Mouse (Mus musculus) midbrain, embryonic 15.5 days (tissue): ENCODE results near the gene Tlk1. TPM values are rescaled to one million over a fixed set of nuclear protein-coding genes. Genes with fewer than 3 reads are reported as not detected.

Experiments
- ATAC-seq: fragments of 200-750 bp; cut with Nextera tagmentation; replicated peaks from 2 replicates; pipeline ENCODE4 v1.8.0; 2017; ENCODE audit warnings: moderate TSS enrichment
- H3K27ac ChIP-seq: fragments of 300-500 bp; sonication (generic); 2 replicates; pipeline ENCODE4 v1.5.1; 2015; ENCODE audit warnings: mild to moderate bottlenecking, inconsistent platforms
- H3K27me3 ChIP-seq: fragments of 300-500 bp; sonication (generic); replicated peaks from 2 replicates; pipeline ENCODE4 v1.6.1; 2015; ENCODE audit warnings: inconsistent platforms
- H3K36me3 ChIP-seq: fragments of 300-500 bp; sonication (generic); replicated peaks from 2 replicates; pipeline ENCODE4 v1.6.1; 2015; ENCODE audit warnings: inconsistent platforms
- H3K4me1 ChIP-seq: fragments of 300-500 bp; sonication (generic); 2 replicates; pipeline ENCODE4 v1.6.1; 2015; ENCODE audit warnings: inconsistent platforms
- H3K4me2 ChIP-seq: fragments of 300-500 bp; sonication (generic); 2 replicates; pipeline ENCODE4 v1.6.1; 2015; ENCODE audit warnings: inconsistent platforms, mild to moderate bottlenecking, moderate library complexity
- H3K4me3 ChIP-seq: fragments of 300-500 bp; sonication (generic); 2 replicates; pipeline ENCODE4 v1.5.1; 2015; ENCODE audit warnings: mild to moderate bottlenecking, inconsistent platforms
- H3K9ac ChIP-seq: fragments of 300-500 bp; sonication (generic); 2 replicates; pipeline ENCODE4 v1.6.1; 2015; ENCODE audit warnings: mild to moderate bottlenecking, inconsistent platforms
- H3K9me3 ChIP-seq: fragments of 300-500 bp; sonication (generic); 2 replicates; pipeline ENCODE4 v1.6.1; 2016; ENCODE audit warnings: inconsistent platforms
- WGBS: fragments of 180-500 bp; shearing (Covaris S2); methylation state at CpG from one replicate; pipeline ENCODE4 v1.1.7; 2015; ENCODE audit warnings: mixed read lengths; 5-methylcytosine and 5-hydroxymethylcytosine counted together
- polyA plus RNA-seq: library from polyadenylated mRNA; unstranded; fragments of >200 nt; fragmentation: Nextera tagmentation; extraction: Ambion mirVana; gene quantifications from 2 replicates; pipeline ENCODE4 v1.2.1, GENCODE M21; 2015

Tlk1 gene
- polyA plus RNA-seq, 1 experiment from 2014 or later = 27.1 TPM

- no peak overlapping the region for H3K9ac ChIP-seq
- ATAC-seq = no peak
Observed at GRCm38 (mm10) chr2:70852796-70853221, 27.3 kb upstream of the Tlk1 start.

DNA sequence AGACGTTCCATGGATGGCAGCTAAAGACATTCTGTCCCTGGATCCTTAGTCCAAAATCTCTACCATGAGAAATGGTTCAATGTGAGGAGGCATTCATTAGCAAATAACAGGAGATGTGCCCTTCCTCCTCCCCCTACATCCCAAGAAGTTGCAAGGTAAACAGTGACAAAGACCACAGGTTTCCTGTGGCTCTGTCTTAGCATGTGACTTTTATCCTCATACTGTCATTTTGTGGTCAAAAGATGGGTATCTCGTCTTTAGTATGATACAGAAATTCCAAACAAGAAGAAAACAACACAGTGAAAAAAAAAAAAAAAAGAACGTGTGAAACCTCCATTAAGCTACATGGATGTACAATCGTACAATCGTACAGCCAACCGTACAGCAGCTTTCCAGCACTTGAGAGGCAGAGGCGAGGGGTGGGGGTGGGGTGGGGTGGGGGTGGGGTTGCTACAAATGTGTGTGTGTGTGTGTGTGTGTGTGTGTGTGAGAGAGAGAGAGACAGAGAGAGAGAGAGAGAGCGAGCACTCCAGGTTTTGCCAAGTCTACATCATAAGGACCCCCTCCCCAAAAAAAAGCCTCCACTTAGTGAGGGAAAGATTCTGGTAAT, 26.8 kb upstream of the Tlk1 start:
- H3K9me3 ChIP-seq = no peaks in the 10 kb centered on the region
- no peak overlapping the region for H3K4me3 ChIP-seq
- H3K27ac ChIP-seq = no peak overlapping the region
- ATAC-seq = no peak
- peaks cover 6% of the 10 kb centered on the region for H3K4me1 ChIP-seq
- no peak overlapping the region for H3K9ac ChIP-seq
- H3K27me3 ChIP-seq = no peaks in the 10 kb centered on the region
- no peaks in the 10 kb centered on the region for H3K36me3 ChIP-seq
- WGBS = 65% methylated on average over 8 of the region's 8 CpGs
- peak overlapping the region; percentile 28; the same call in 1 of the 2 replicates for H3K4me2 ChIP-seq

More at GRCm38 (mm10) chr2:70852796-70853221, 27.3 kb upstream of the Tlk1 start:
- H3K27ac ChIP-seq = no peak overlapping the region
- no peaks in the 10 kb centered on the region for H3K36me3 ChIP-seq
- H3K4me3 ChIP-seq = no peak overlapping the region
- H3K27me3 ChIP-seq = no peaks in the 10 kb centered on the region
- H3K4me1 ChIP-seq = peaks cover 6% of the 10 kb centered on the region
- WGBS = 42% methylated on average over 11 of the region's 11 CpGs
- H3K9me3 ChIP-seq = no peaks in the 10 kb centered on the region
- peak overlapping the region; percentile 28; the same call in 1 of the 2 replicates for H3K4me2 ChIP-seq

GRCm38 (mm10) chr2:70845871-70846270, 20.3 kb upstream of the Tlk1 start:
- H3K9me3 ChIP-seq = no peaks in the 10 kb centered on the region
- H3K9ac ChIP-seq = no peak overlapping the region
- 46% methylated on average over 2 of the region's 2 CpGs for WGBS
- H3K27ac ChIP-seq = no peak overlapping the region
- no peaks in the 10 kb centered on the region for H3K36me3 ChIP-seq
- no peaks in the 10 kb centered on the region for H3K27me3 ChIP-seq
- no peak overlapping the region for H3K4me3 ChIP-seq
- no peak for ATAC-seq
- no peak overlapping the region for H3K4me2 ChIP-seq
- H3K4me1 ChIP-seq = no peaks in the 10 kb centered on the region

- Histone ChIP-seq H3K9ac (no peak overlapping the region), H3K27ac (no peak overlapping the region), H3K36me3 (no peaks in the 10 kb centered on the region), H3K9me3 (no peaks in the 10 kb centered on the region), H3K27me3 (no peaks in the 10 kb centered on the region), H3K4me1 (no peaks in the 10 kb centered on the region), H3K4me2 (no peak overlapping the region), H3K4me3 (no peak overlapping the region)
- no peak for ATAC-seq
- 83% methylated on average over 9 of the region's 9 CpGs for WGBS
Observed at GRCm38 (mm10) chr2:70844694-70845395, 19.3 kb upstream of the Tlk1 start.

DNA sequence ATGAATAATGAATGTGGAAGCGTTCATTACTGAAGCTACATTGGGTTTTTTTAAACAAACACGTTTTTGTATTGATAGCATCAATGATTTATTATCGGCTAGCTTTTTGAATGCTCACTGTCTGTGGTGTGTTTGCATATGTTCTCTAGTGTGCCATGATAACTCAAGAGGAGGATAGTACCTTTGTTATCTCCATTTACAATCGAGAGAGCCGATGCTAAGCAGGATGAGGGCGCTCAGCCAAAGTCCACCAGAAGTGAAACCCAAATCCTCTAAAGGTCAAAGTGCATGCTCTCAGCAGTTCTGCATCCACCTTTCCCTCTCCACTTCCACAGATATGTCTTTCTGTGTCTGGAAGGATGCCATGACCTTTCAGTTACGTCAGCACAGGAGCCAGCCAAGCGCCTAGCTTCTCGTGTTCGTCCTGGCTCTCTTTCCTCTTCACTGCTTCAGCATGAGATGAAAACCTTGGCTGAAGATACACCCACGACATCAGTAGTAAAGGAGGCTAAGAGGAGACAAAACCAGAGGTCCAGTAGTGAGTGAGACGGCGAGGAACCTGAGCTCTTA, 16.6 kb upstream of the Tlk1 start:
- WGBS = 80% methylated on average over 13 of the region's 13 CpGs
- Histone ChIP-seq H3K4me3 (no peak overlapping the region), H3K9ac (no peak overlapping the region), H3K4me2 (no peak overlapping the region), H3K27ac (no peak overlapping the region), H3K36me3 (no peaks in the 10 kb centered on the region), H3K27me3 (no peaks in the 10 kb centered on the region), H3K9me3 (no peaks in the 10 kb centered on the region), H3K4me1 (no peaks in the 10 kb centered on the region)
- no peak for ATAC-seq

DNA sequence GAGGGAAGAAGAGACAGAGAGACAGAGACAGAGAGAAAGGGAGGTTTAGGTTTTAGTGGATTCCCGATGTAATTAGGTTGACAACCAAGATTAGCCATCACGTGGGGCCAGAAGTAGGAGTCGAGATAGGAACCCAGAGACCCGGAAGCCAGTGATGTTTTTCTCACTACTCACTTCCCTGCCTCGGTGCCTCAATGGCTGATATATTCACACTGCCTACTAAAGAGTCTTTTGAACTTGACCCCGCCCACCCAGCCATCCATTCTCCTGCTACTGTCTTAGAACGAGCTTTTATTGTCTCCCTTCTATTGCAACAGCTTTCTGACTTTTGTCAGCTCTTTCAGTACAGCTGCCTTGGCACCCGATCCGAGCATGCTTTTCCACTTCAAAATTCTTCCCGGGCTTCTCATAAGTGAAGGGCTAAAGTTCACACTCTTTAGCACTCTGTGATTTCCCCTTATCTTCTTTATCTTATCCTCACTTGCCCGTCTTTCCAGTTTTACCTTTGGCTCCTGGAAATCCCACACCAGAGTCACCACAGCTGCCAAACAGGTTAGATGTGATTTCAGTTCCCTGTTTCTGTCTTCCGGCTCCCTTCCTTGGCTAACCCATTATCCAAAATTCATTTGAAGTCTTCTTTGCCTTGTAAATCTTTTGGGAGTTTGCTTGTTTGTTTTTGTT, 13.1 kb upstream of the Tlk1 start:
- H3K9me3 ChIP-seq = no peaks in the 10 kb centered on the region
- no peaks in the 10 kb centered on the region for H3K27me3 ChIP-seq
- no peak overlapping the region for H3K4me2 ChIP-seq
- no peaks in the 10 kb centered on the region for H3K4me1 ChIP-seq
- H3K4me3 ChIP-seq = no peak overlapping the region
- no peak overlapping the region for H3K9ac ChIP-seq
- ATAC-seq = no peak
- 42% methylated on average over 12 of the region's 12 CpGs for WGBS
- no peaks in the 10 kb centered on the region for H3K36me3 ChIP-seq
- H3K27ac ChIP-seq = no peak overlapping the region

- 75% methylated on average over 4 of the region's 4 CpGs for WGBS
Observed at GRCm38 (mm10) chr2:70836306-70836651, 10.8 kb upstream of the Tlk1 start.

DNA sequence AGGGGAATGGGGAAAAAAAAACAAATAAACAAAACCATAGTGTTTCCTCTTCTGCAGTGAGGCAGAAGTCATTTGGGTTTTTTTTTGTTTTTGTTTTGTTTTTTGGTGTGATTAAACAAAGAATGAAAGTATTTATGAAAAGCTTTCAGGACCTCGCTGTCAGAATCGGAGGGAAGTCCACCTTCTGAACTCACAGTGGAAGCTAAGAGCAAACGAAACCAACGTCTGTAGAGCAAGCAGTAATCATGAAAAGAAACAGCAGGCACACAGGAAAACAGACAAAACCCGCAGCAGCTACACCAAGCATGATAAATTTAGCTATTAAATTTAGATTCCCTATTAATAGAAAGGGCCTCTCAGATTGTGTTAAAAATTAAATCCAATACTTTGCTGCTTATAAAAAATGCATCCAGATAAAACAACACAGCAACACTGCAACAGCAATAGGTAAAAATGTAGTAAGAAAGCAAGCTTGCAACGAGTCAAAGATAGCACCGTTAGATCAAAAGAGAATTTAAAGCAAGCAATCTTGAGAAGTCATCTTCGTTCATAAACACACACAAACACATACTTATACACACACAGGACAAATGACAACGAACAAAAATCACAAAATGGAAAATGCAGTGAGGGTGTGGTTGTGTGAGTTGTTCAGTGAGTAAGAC, 10.2 kb upstream of the Tlk1 start:
- ATAC-seq = no peak
- no peak overlapping the region for H3K27ac ChIP-seq
- 72% methylated on average over 9 of the region's 9 CpGs for WGBS
- H3K27me3 ChIP-seq = no peaks in the 10 kb centered on the region
- H3K4me3 ChIP-seq = no peak overlapping the region
- no peaks in the 10 kb centered on the region for H3K36me3 ChIP-seq
- H3K4me1 ChIP-seq = no peaks in the 10 kb centered on the region
- no peak overlapping the region for H3K4me2 ChIP-seq
- no peak overlapping the region for H3K9ac ChIP-seq
- no peaks in the 10 kb centered on the region for H3K9me3 ChIP-seq

More at GRCm38 (mm10) chr2:70836306-70836651, 10.8 kb upstream of the Tlk1 start:
- no peaks in the 10 kb centered on the region for H3K36me3 ChIP-seq
- no peak overlapping the region for H3K27ac ChIP-seq
- H3K27me3 ChIP-seq = no peaks in the 10 kb centered on the region
- no peak for ATAC-seq
- H3K9me3 ChIP-seq = no peaks in the 10 kb centered on the region
- H3K4me2 ChIP-seq = no peak overlapping the region
- no peak overlapping the region for H3K9ac ChIP-seq
- H3K4me3 ChIP-seq = no peak overlapping the region
- H3K4me1 ChIP-seq = no peaks in the 10 kb centered on the region

GRCm38 (mm10) chr2:70835209-70835608, 9.7 kb upstream of the Tlk1 start:
- no peak for ATAC-seq
- 89% methylated on average over 2 of the region's 2 CpGs for WGBS
- no peaks in the 10 kb centered on the region for H3K27me3 ChIP-seq
- H3K36me3 ChIP-seq = no peaks in the 10 kb centered on the region
- H3K9ac ChIP-seq = no peak overlapping the region
- no peak overlapping the region for H3K27ac ChIP-seq
- H3K9me3 ChIP-seq = no peaks in the 10 kb centered on the region
- H3K4me3 ChIP-seq = no peak overlapping the region
- no peaks in the 10 kb centered on the region for H3K4me1 ChIP-seq
- no peak overlapping the region for H3K4me2 ChIP-seq

- H3K4me1 ChIP-seq = no peaks in the 10 kb centered on the region
- no peaks in the 10 kb centered on the region for H3K27me3 ChIP-seq
- H3K27ac ChIP-seq = no peak overlapping the region
- no peaks in the 10 kb centered on the region for H3K36me3 ChIP-seq
- no peak overlapping the region for H3K9ac ChIP-seq
- no peak for ATAC-seq
- 65% methylated on average over 1 of the region's 1 CpGs for whole genome bisulfite sequencing
- H3K4me2 ChIP-seq = no peak overlapping the region
- H3K9me3 ChIP-seq = no peaks in the 10 kb centered on the region
- H3K4me3 ChIP-seq = no peak overlapping the region
Observed at GRCm38 (mm10) chr2:70833261-70833660, 7.7 kb upstream of the Tlk1 start.

DNA sequence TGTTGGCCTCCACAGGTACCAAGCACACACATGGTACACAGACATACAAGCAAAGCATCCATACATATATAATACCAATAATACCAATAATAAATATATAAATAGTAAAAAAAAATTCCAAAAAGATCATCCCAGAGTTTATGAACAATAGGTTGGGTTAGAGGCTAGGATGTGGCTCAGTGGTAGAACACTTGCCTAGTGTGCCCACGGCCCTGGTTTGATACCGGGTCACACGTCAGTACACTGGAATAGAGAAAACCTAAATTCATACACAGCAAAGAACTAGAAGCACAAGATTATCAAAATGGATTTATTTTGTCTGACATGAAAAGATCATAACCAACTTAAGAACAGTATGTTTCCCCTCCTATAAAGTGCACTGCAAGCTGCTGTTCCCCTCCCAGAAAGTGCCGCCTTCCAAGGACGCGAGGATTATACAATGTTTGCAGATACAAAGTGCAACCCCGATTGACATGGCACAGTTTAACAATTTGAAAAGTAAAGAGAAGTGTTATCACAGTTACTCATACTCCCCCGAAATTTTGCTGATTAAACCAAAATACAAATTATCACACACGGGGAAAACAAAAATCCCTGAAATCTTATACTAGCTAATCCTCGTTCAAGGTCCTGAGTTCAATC, 6.3 kb upstream of the Tlk1 start:
- Histone ChIP-seq H3K4me1 (no peaks in the 10 kb centered on the region), H3K27ac (no peak overlapping the region), H3K4me3 (no peak overlapping the region), H3K9me3 (no peaks in the 10 kb centered on the region), H3K9ac (no peak overlapping the region), H3K27me3 (no peaks in the 10 kb centered on the region), H3K4me2 (no peak overlapping the region), H3K36me3 (no peaks in the 10 kb centered on the region)
- ATAC-seq = no peak
- 89% methylated on average over 10 of the region's 10 CpGs for WGBS

DNA sequence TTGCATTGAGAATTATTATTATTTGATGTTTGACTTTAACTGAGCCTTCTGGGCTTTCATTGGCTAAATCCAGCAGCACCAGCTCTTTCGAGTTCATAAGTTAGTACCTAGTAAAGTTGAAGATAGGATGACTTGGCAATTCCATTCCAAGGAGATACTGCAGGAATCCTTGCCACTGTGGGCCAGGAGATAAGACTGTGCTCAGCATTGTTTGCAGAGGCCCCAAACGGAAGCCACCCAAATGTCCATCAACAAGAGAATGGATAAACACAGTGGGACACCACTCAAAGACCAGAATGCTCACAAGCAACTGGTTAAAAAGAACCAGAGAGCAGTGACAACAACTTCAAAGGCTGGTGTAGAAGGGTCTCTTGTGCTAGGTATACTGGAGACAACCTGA, 5.2 kb upstream of the Tlk1 start:
- WGBS = 55% methylated on average over 2 of the region's 2 CpGs

More for the DNA sequence above, 5.2 kb upstream of the Tlk1 start:
- H3K36me3 ChIP-seq = no peaks in the 10 kb centered on the region
- no peak for ATAC-seq
- no peaks in the 10 kb centered on the region for H3K9me3 ChIP-seq
- no peaks in the 10 kb centered on the region for H3K4me1 ChIP-seq
- H3K4me3 ChIP-seq = no peak overlapping the region
- H3K4me2 ChIP-seq = no peak overlapping the region
- H3K9ac ChIP-seq = no peak overlapping the region
- H3K27ac ChIP-seq = no peak overlapping the region
- no peaks in the 10 kb centered on the region for H3K27me3 ChIP-seq
